Mouse (Mus musculus): ENCODE measurements around the gene Ado. TPM values are rescaled to one million over a fixed set of nuclear protein-coding genes. Genes with fewer than 3 reads are reported as not detected.

Gene Ado
- polyA plus RNA-seq, 1 experiment from 2014 or later: 57.1 TPM

DNA sequence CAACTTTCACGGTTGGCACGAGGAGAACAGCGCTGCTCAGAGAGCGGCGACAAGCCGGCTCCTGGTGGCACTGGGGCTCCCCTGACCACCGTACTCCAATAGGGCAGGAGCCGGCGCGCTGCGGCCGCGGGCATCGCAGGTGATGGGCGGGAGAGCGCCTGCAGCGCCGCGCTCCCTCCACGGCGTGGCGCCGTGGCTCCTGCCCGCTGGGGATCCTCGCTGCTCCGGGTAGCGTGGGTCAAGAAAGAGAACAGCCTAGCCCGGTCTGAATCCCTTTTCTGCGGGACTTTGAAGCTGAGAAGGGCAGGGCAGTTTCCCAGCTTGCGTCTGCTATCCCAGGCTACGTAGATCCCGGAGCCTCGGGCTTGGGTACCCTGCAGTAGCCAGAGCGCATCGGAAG is 12.8 kb downstream of the Ado start:
- Histone ChIP-seq H3K9me3 (replicated peaks) (no peaks in the 10 kb centered on the region), H3K4me1 (replicated peaks) (peaks cover 39% of the 10 kb centered on the region), H3K9ac (peak overlapping the region; percentile 68; the same call in 1 of the 2 replicates), H3K4me3 (peak overlapping the region; percentile 79), H3K36me3 (no peaks in the 10 kb centered on the region), H3K27ac (ENCODE audit: poor library complexity, severe bottlenecking) (no peak overlapping the region), H3K27me3 (replicated peaks) (peaks cover 73% of the 10 kb centered on the region), H3K4me2 (peak overlapping the region; percentile 100)
- WGBS: under 1% methylated on average over 35 of the region's 35 CpGs
- peak; percentile 54; the same call in 1 of the 2 replicates for ATAC-seq (ENCODE audit: insufficient number of reproducible peaks, low FRiP score)

DNA sequence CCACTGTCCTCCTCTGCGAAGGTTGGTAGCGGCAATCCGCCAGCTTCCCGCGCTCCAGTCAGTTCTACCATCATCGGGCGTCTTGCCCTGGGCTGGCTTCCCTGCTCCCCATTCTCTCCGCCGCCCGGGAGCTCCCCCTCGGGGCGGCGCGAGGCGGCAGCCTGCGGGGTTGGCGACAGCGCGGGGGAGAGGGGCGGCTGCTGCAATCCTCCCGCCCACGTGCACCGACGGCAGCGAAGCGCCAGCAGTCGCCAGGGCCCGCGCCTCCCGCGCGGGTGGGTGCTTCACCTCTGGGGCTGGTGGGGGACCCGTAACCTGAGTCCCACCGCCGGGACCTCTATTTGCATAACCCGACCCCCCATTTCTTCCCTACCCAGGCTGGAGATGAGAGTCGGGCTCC is 13.5 kb downstream of the Ado start, which contains the start of gene Egr2:
Gene Egr2, plus strand, starts transcription at position 220 of the 400 bp plus-strand sequence.
- no peak for ATAC-seq (ENCODE audit: insufficient number of reproducible peaks, low FRiP score)
- H3K36me3 ChIP-seq: no peaks in the 10 kb centered on the region
- peak within 1 kb of the TSS; percentile 79 for H3K4me3 ChIP-seq
- peaks cover 33% of the 10 kb centered on the region for H3K4me1 ChIP-seq (replicated peaks)
- peak within 1 kb of the TSS; percentile 100 for H3K4me2 ChIP-seq
- no peak within 1 kb of the TSS for H3K27ac ChIP-seq (ENCODE audit: poor library complexity, severe bottlenecking)
- no peaks in the 10 kb centered on the region for H3K9me3 ChIP-seq (replicated peaks)
- peak within 1 kb of the TSS; percentile 68; the same call in 1 of the 2 replicates for H3K9ac ChIP-seq
- WGBS: 1% methylated on average over 37 of the region's 37 CpGs
- H3K27me3 ChIP-seq (replicated peaks): peaks cover 71% of the 10 kb centered on the region

- no peaks in the 10 kb centered on the region for H3K36me3 ChIP-seq
- no peak overlapping the region for H3K27ac ChIP-seq (ENCODE audit: poor library complexity, severe bottlenecking)
- WGBS: 73% methylated on average over 4 of the region's 4 CpGs
Measured at GRCm38 (mm10) chr10:67529769-67530168, 19.0 kb downstream of the Ado start.

GRCm38 (mm10) chr10:67526435-67526834 is 22.3 kb downstream of the Ado start:
- Histone ChIP-seq H3K27me3 (replicated peaks) (peaks cover 9% of the 10 kb centered on the region; the same call in 1 of the 2 replicates), H3K9me3 (replicated peaks) (no peaks in the 10 kb centered on the region), H3K4me2 (no peak overlapping the region), H3K36me3 (no peaks in the 10 kb centered on the region), H3K4me3 (no peak overlapping the region), H3K27ac (ENCODE audit: poor library complexity, severe bottlenecking) (no peak overlapping the region), H3K9ac (no peak overlapping the region), H3K4me1 (replicated peaks) (no peaks in the 10 kb centered on the region)
- 79% methylated on average over 9 of the region's 9 CpGs for WGBS
- no peak for ATAC-seq (ENCODE audit: insufficient number of reproducible peaks, low FRiP score)

More at GRCm38 (mm10) chr10:67529769-67530168, 19.0 kb downstream of the Ado start:
- Histone ChIP-seq H3K27me3 (replicated peaks) (peaks cover 36% of the 10 kb centered on the region), H3K9me3 (replicated peaks) (no peaks in the 10 kb centered on the region), H3K4me2 (no peak overlapping the region), H3K4me3 (no peak overlapping the region), H3K9ac (no peak overlapping the region), H3K4me1 (replicated peaks) (no peaks in the 10 kb centered on the region)
- ATAC-seq (ENCODE audit: insufficient number of reproducible peaks, low FRiP score): no peak

- H3K27me3 ChIP-seq (replicated peaks): no peaks in the 10 kb centered on the region
- no peak for ATAC-seq (ENCODE audit: insufficient number of reproducible peaks, low FRiP score)
- H3K9me3 ChIP-seq (replicated peaks): no peaks in the 10 kb centered on the region
- H3K4me1 ChIP-seq (replicated peaks): no peaks in the 10 kb centered on the region
- H3K4me2 ChIP-seq: no peak overlapping the region
- no peak overlapping the region for H3K27ac ChIP-seq (ENCODE audit: poor library complexity, severe bottlenecking)
- H3K4me3 ChIP-seq: no peak overlapping the region
- WGBS: 72% methylated on average over 7 of the region's 7 CpGs
- no peak overlapping the region for H3K9ac ChIP-seq
- no peaks in the 10 kb centered on the region for H3K36me3 ChIP-seq
Measured at GRCm38 (mm10) chr10:67524694-67525093, 24.1 kb downstream of the Ado start.

- Histone ChIP-seq H3K4me2 (no peak overlapping the region), H3K27me3 (replicated peaks) (no peaks in the 10 kb centered on the region), H3K4me3 (no peak overlapping the region), H3K27ac (ENCODE audit: poor library complexity, severe bottlenecking) (no peak overlapping the region), H3K4me1 (replicated peaks) (no peaks in the 10 kb centered on the region), H3K9ac (no peak overlapping the region), H3K36me3 (no peaks in the 10 kb centered on the region), H3K9me3 (replicated peaks) (no peaks in the 10 kb centered on the region)
- ATAC-seq (ENCODE audit: insufficient number of reproducible peaks, low FRiP score): no peak
- WGBS: 87% methylated on average over 3 of the region's 3 CpGs
Measured at GRCm38 (mm10) chr10:67524130-67524529, 24.6 kb downstream of the Ado start.

GRCm38 (mm10) chr10:67518733-67519132 is 30.0 kb downstream of the Ado start:
- no peak overlapping the region for H3K4me3 ChIP-seq
- H3K9me3 ChIP-seq (replicated peaks): no peaks in the 10 kb centered on the region
- WGBS: 79% methylated on average over 3 of the region's 3 CpGs
- no peak for ATAC-seq (ENCODE audit: insufficient number of reproducible peaks, low FRiP score)
- H3K27ac ChIP-seq (ENCODE audit: poor library complexity, severe bottlenecking): no peak overlapping the region
- H3K27me3 ChIP-seq (replicated peaks): no peaks in the 10 kb centered on the region
- H3K4me2 ChIP-seq: no peak overlapping the region
- no peaks in the 10 kb centered on the region for H3K4me1 ChIP-seq (replicated peaks)
- no peaks in the 10 kb centered on the region for H3K36me3 ChIP-seq
- H3K9ac ChIP-seq: no peak overlapping the region

- no peak for ATAC-seq (ENCODE audit: insufficient number of reproducible peaks, low FRiP score)
- no peak overlapping the region for H3K9ac ChIP-seq
- H3K4me2 ChIP-seq: no peak overlapping the region
- 44% methylated on average over 7 of the region's 7 CpGs for WGBS
- no peak overlapping the region for H3K4me3 ChIP-seq
- peaks cover 3% of the 10 kb centered on the region for H3K4me1 ChIP-seq (replicated peaks)
- no peaks in the 10 kb centered on the region for H3K27me3 ChIP-seq (replicated peaks)
- H3K36me3 ChIP-seq: no peaks in the 10 kb centered on the region
- H3K9me3 ChIP-seq (replicated peaks): no peaks in the 10 kb centered on the region
- H3K27ac ChIP-seq (ENCODE audit: poor library complexity, severe bottlenecking): no peak overlapping the region
Measured at GRCm38 (mm10) chr10:67512871-67513270, 35.9 kb downstream of the Ado start.

GRCm38 (mm10) chr10:67512211-67512610 is 36.5 kb downstream of the Ado start:
- no peak overlapping the region for H3K4me2 ChIP-seq
- no peak overlapping the region for H3K27ac ChIP-seq (ENCODE audit: poor library complexity, severe bottlenecking)
- H3K9ac ChIP-seq: no peak overlapping the region
- H3K27me3 ChIP-seq (replicated peaks): no peaks in the 10 kb centered on the region
- H3K36me3 ChIP-seq: no peaks in the 10 kb centered on the region
- H3K9me3 ChIP-seq (replicated peaks): no peaks in the 10 kb centered on the region
- no peak overlapping the region for H3K4me3 ChIP-seq
- no peak for ATAC-seq (ENCODE audit: insufficient number of reproducible peaks, low FRiP score)
- H3K4me1 ChIP-seq (replicated peaks): peaks cover 3% of the 10 kb centered on the region
- 53% methylated on average over 8 of the region's 8 CpGs for WGBS

DNA sequence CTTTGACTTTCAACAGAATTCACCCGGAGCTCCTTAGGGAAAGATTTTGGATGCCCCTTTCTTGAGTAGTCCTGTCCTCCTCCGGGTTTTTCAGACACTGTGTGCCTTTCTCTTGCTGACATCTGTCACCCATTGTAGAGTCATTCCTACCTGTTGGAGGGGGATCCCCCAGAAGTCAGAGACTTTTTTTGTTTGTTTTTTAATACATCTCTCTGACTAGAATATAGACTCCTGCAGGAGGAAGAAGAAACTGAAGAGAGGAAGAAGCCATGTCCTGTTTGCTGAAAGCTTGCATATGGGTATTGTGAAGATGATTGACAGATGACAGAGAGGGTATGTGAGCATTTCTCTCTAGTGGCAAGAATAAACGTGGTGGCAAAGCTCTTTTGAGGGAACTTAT is 43.5 kb downstream of the Ado start:
- H3K27me3 ChIP-seq (replicated peaks): no peaks in the 10 kb centered on the region
- H3K4me1 ChIP-seq (replicated peaks): peaks cover 6% of the 10 kb centered on the region
- H3K4me3 ChIP-seq: no peak overlapping the region
- 67% methylated on average over 3 of the region's 3 CpGs for WGBS
- no peak for ATAC-seq (ENCODE audit: insufficient number of reproducible peaks, low FRiP score)
- no peak overlapping the region for H3K4me2 ChIP-seq
- H3K27ac ChIP-seq (ENCODE audit: poor library complexity, severe bottlenecking): no peak overlapping the region
- H3K9me3 ChIP-seq (replicated peaks): no peaks in the 10 kb centered on the region
- H3K36me3 ChIP-seq: no peaks in the 10 kb centered on the region
- no peak overlapping the region for H3K9ac ChIP-seq

- Histone ChIP-seq H3K36me3 (no peaks in the 10 kb centered on the region), H3K27ac (ENCODE audit: poor library complexity, severe bottlenecking) (no peak overlapping the region), H3K4me1 (replicated peaks) (peaks cover 6% of the 10 kb centered on the region), H3K4me2 (no peak overlapping the region), H3K4me3 (no peak overlapping the region), H3K9me3 (replicated peaks) (no peaks in the 10 kb centered on the region), H3K27me3 (replicated peaks) (no peaks in the 10 kb centered on the region), H3K9ac (no peak overlapping the region)
- no peak for ATAC-seq (ENCODE audit: insufficient number of reproducible peaks, low FRiP score)
- WGBS: 55% methylated on average over 5 of the region's 5 CpGs
Measured at GRCm38 (mm10) chr10:67504046-67504445, 44.7 kb downstream of the Ado start.

DNA sequence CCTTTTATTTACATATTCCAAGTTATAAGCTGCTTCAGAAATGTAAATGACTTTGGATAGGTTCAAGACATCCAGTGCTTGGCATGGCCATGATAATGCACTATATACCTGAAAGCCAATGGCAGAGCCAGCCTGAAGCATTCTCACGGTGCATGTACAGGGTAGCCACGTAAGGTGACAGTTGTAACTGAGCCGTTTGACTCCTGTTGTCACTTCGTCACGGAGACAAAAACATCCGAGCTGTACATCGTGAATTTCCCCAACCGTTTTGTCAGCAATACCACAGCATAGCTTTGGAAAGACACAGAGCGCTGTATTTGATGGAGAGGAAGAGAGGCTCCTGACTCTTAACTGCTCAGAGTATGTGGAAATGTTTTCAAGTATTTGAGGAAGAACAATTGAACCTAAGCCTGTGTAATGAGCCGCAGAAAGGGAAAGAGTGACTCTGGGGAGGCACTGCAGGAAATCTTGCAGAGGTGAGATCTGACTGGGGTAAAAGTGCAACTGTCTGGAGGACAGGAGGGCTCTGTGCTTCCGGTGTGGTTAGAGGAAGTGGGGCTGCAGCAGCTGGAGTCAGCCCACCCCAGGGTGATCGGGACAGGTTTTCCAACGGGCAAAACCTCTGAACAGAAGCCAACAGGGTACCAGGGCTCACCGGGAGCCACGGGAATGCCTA is 45.3 kb downstream of the Ado start:
- Histone ChIP-seq H3K27me3 (replicated peaks) (no peaks in the 10 kb centered on the region), H3K4me3 (no peak overlapping the region), H3K9me3 (replicated peaks) (no peaks in the 10 kb centered on the region), H3K4me2 (no peak overlapping the region), H3K4me1 (replicated peaks) (peaks cover 6% of the 10 kb centered on the region), H3K27ac (ENCODE audit: poor library complexity, severe bottlenecking) (no peak overlapping the region), H3K9ac (no peak overlapping the region), H3K36me3 (no peaks in the 10 kb centered on the region)
- no peak for ATAC-seq (ENCODE audit: insufficient number of reproducible peaks, low FRiP score)
- WGBS: 58% methylated on average over 15 of the region's 15 CpGs
